Mouse (Mus musculus): ENCODE data around the gene Kctd13. TPM values are rescaled to one million over a fixed set of nuclear protein-coding genes. Genes with fewer than 3 reads are reported as not detected.

Kctd13 gene
- polyA plus RNA-seq, 1 experiment from 2014 or later = 4.4 TPM

GRCm38 (mm10) chr7:126932652-126933051, 4.0 kb downstream of the Kctd13 start:
- Histone ChIP-seq H3K27ac (ENCODE audit: low read depth) (peak overlapping the region; percentile 29; the same call in 1 of the 2 replicates), H3K36me3 (replicated peaks; ENCODE audit: insufficient read depth, low read length) (peaks cover 8% of the 10 kb centered on the region; the same call in 1 of the 2 replicates), H3K27me3 (ENCODE audit: insufficient read depth, low read length) (no peaks in the 10 kb centered on the region), H3K9me3 (ENCODE audit: low read length) (no peaks in the 10 kb centered on the region), H3K9ac (replicated peaks) (no peak overlapping the region), H3K4me1 (ENCODE audit: insufficient read depth) (peaks cover 14% of the 10 kb centered on the region), H3K4me3 (ENCODE audit: low read depth, low read length) (no peak overlapping the region), H3K4me2 (ENCODE audit: low read depth, low read length) (no peak overlapping the region)
- no peak for TF ChIP-seq CTCF (IDR thresholded peaks at IDR 0.05; ENCODE audit: low read depth)
- TF ChIP-seq EP300 (IDR thresholded peaks at IDR 0.05; ENCODE audit: low read depth) = peak; percentile 36; the same call in 1 of the 2 replicates
- 76% methylated on average over 2 of the region's 2 CpGs for WGBS (ENCODE audit: insufficient replicate concordance)
- ATAC-seq = no peak
- DNase-seq = no peak

GRCm38 (mm10) chr7:126941171-126941570, 12.5 kb downstream of the Kctd13 start:
- TF ChIP-seq CTCF (IDR thresholded peaks at IDR 0.05; ENCODE audit: low read depth) = no peak
- no peak for TF ChIP-seq EP300 (IDR thresholded peaks at IDR 0.05; ENCODE audit: low read depth)
- Histone ChIP-seq H3K27me3 (ENCODE audit: insufficient read depth, low read length) (no peaks in the 10 kb centered on the region), H3K9me3 (ENCODE audit: low read length) (no peaks in the 10 kb centered on the region), H3K9ac (replicated peaks) (no peak overlapping the region), H3K4me2 (ENCODE audit: low read depth, low read length) (no peak overlapping the region), H3K27ac (ENCODE audit: low read depth) (no peak overlapping the region), H3K36me3 (replicated peaks; ENCODE audit: insufficient read depth, low read length) (peaks cover 12% of the 10 kb centered on the region; the same call in 1 of the 2 replicates), H3K4me3 (ENCODE audit: low read depth, low read length) (no peak overlapping the region), H3K4me1 (ENCODE audit: insufficient read depth) (no peaks in the 10 kb centered on the region)
- WGBS (ENCODE audit: insufficient replicate concordance) = 53% methylated on average over 6 of the region's 6 CpGs
- no peak for ATAC-seq
- no peak for DNase-seq

DNA sequence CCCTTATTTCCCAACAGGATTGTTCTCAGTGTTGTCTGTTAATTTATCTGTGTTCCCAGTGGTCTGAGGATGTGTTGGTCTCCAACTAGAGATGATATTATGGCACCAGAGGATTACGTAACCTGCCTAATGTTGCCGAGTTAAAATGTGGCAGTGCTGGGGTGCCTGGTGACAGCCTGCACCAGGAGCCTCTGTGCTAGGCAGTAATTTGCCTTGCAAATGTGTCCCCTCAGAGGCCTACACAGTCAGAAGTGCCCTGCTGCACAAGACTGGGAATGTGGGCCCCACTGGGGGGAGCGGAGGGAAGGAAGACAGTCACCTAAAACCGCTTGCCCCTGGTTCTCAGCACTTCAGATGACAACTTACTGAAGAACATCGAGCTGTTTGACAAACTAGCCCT, 13.1 kb downstream of the Kctd13 start:
- ATAC-seq (no peak), DNase-seq (no peak)
- H3K27ac ChIP-seq (ENCODE audit: low read depth) = no peak overlapping the region
- 73% methylated on average over 5 of the region's 5 CpGs for WGBS (ENCODE audit: insufficient replicate concordance)
- TF ChIP-seq EP300 (IDR thresholded peaks at IDR 0.05; ENCODE audit: low read depth) = no peak
- no peak for TF ChIP-seq CTCF (IDR thresholded peaks at IDR 0.05; ENCODE audit: low read depth)
- H3K4me2 ChIP-seq (ENCODE audit: low read depth, low read length) = no peak overlapping the region
- H3K9me3 ChIP-seq (ENCODE audit: low read length) = no peaks in the 10 kb centered on the region
- no peak overlapping the region for H3K9ac ChIP-seq (replicated peaks)
- no peak overlapping the region for H3K4me3 ChIP-seq (ENCODE audit: low read depth, low read length)
- H3K27me3 ChIP-seq (ENCODE audit: insufficient read depth, low read length) = no peaks in the 10 kb centered on the region
- no peaks in the 10 kb centered on the region for H3K4me1 ChIP-seq (ENCODE audit: insufficient read depth)
- H3K36me3 ChIP-seq (replicated peaks; ENCODE audit: insufficient read depth, low read length) = peaks cover 12% of the 10 kb centered on the region; the same call in 1 of the 2 replicates

- DNase-seq (peak; percentile 55), ATAC-seq (no peak)
- peaks cover 16% of the 10 kb centered on the region for H3K4me1 ChIP-seq (ENCODE audit: insufficient read depth)
- no peak overlapping the region for H3K9ac ChIP-seq (replicated peaks)
- no peak overlapping the region for H3K27ac ChIP-seq (ENCODE audit: low read depth)
- H3K4me2 ChIP-seq (ENCODE audit: low read depth, low read length) = no peak overlapping the region
- H3K9me3 ChIP-seq (ENCODE audit: low read length) = no peaks in the 10 kb centered on the region
- H3K36me3 ChIP-seq (replicated peaks; ENCODE audit: insufficient read depth, low read length) = peaks cover 8% of the 10 kb centered on the region; the same call in 1 of the 2 replicates
- WGBS (ENCODE audit: insufficient replicate concordance) = 49% methylated on average over 3 of the region's 3 CpGs
- H3K4me3 ChIP-seq (ENCODE audit: low read depth, low read length) = no peak overlapping the region
- peaks cover 22% of the 10 kb centered on the region for H3K27me3 ChIP-seq (ENCODE audit: insufficient read depth, low read length)
- TF ChIP-seq EP300 (IDR thresholded peaks at IDR 0.05; ENCODE audit: low read depth) (no peak), CTCF (IDR thresholded peaks at IDR 0.05; ENCODE audit: low read depth) (peak; percentile 81)
Measured at GRCm38 (mm10) chr7:126946530-126946929, 17.9 kb downstream of the Kctd13 start.

DNA sequence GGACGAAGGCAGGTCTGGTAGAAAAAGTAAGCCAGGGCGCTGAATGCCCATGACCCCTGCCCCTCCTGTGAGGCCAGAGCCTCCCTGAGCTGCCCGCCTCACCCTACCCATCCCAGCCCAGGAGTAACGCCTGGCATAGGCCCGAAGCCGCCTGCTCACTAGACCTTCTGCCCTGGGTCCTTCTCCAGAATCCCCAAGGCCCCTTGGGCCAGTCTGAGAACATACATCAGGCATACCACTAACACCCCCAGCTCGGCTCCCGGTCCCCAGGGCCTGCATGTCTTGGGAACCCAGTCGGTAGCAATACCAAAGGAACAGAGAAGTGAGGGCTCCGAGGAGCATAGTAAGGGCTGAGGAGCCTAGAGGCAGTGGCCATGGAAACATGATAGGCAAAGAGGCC, 19.9 kb downstream of the Kctd13 start:
- Histone ChIP-seq H3K9ac (replicated peaks) (no peak overlapping the region), H3K4me3 (ENCODE audit: low read depth, low read length) (no peak overlapping the region), H3K4me2 (ENCODE audit: low read depth, low read length) (no peak overlapping the region), H3K4me1 (ENCODE audit: insufficient read depth) (peaks cover 16% of the 10 kb centered on the region), H3K27me3 (ENCODE audit: insufficient read depth, low read length) (peaks cover 31% of the 10 kb centered on the region), H3K27ac (ENCODE audit: low read depth) (no peak overlapping the region), H3K36me3 (replicated peaks; ENCODE audit: insufficient read depth, low read length) (peaks cover 6% of the 10 kb centered on the region; the same call in 1 of the 2 replicates), H3K9me3 (ENCODE audit: low read length) (no peaks in the 10 kb centered on the region)
- no peak for TF ChIP-seq EP300 (IDR thresholded peaks at IDR 0.05; ENCODE audit: low read depth)
- TF ChIP-seq CTCF (IDR thresholded peaks at IDR 0.05; ENCODE audit: low read depth) = no peak
- WGBS (ENCODE audit: insufficient replicate concordance) = 82% methylated on average over 10 of the region's 10 CpGs
- no peak for ATAC-seq
- DNase-seq = no peak

GRCm38 (mm10) chr7:126949403-126949792, 20.7 kb downstream of the Kctd13 start, which contains the start of gene Asphd1:
Asphd1 (minus strand) TSS chr7:126949582.
- Histone ChIP-seq H3K27ac (ENCODE audit: low read depth) (no peak within 1 kb of the TSS), H3K9ac (replicated peaks) (no peak within 1 kb of the TSS), H3K4me2 (ENCODE audit: low read depth, low read length) (peak within 1 kb of the TSS; percentile 81), H3K36me3 (replicated peaks; ENCODE audit: insufficient read depth, low read length) (0 out of 2 replicates have a peak, but pooled peaks cover 3% of the 10 kb centered on the region), H3K27me3 (ENCODE audit: insufficient read depth, low read length) (peaks cover 31% of the 10 kb centered on the region), H3K4me1 (ENCODE audit: insufficient read depth) (peaks cover 16% of the 10 kb centered on the region), H3K4me3 (ENCODE audit: low read depth, low read length) (peak within 1 kb of the TSS; percentile 46), H3K9me3 (ENCODE audit: low read length) (no peaks in the 10 kb centered on the region)
- ATAC-seq = peak; percentile 50; the same call in 1 of the 2 replicates
- DNase-seq = no peak
- WGBS (ENCODE audit: insufficient replicate concordance) = 2% methylated on average over 19 of the region's 21 CpGs
- TF ChIP-seq EP300 (IDR thresholded peaks at IDR 0.05; ENCODE audit: low read depth) (no peak), CTCF (IDR thresholded peaks at IDR 0.05; ENCODE audit: low read depth) (no peak)
